Mouse (Mus musculus) spleen, adult 2 months (tissue): Measurements from ENCODE around the gene Zfp346.

ENCODE experiments used
- CTCF ChIP-seq: fragments of 200-500 bp; IDR thresholded peaks from 2 replicates; pipeline ENCODE4 v1.5.1; 2011; ENCODE audit warnings: mild to moderate bottlenecking, inconsistent platforms; ENCODE audit not compliant: insufficient read depth, insufficient read length, insufficient replicate concordance; ENCODE audit errors: extremely low read depth
- POLR2A ChIP-seq: fragments of 200-500 bp; IDR thresholded peaks from 2 replicates; pipeline ENCODE4 v1.6.1; 2011; ENCODE audit warnings: low read depth, low read length, inconsistent platforms

- TF ChIP-seq CTCF (no peak), POLR2A (no peak)
Measured at GRCm38 (mm10) chr13:55114375-55114774, 9.3 kb downstream of the Zfp346 start.
